Mouse (Mus musculus) bone marrow, adult 2 months (tissue): ENCODE measurements at regions not wholly inside any gene's neighbourhood (a gene's known extent, or its start where the extent isn't known, plus 50 kb on each side); places are given as distances from the start of the nearest gene placed in this dataset.

Experiments
- CTCF ChIP-seq: fragments of 200-500 bp; IDR thresholded peaks from 2 replicates; pipeline ENCODE4 v1.5.1; 2011; ENCODE audit warnings: low read length, control low read depth; ENCODE audit not compliant: control insufficient read depth, insufficient read depth
- POLR2A ChIP-seq: fragments of 200-500 bp; IDR thresholded peaks from 2 replicates; pipeline ENCODE4 v1.6.1; 2011; ENCODE audit warnings: low read depth, mild to moderate bottlenecking, control low read depth, low read length, borderline replicate concordance; ENCODE audit not compliant: control insufficient read depth

DNA sequence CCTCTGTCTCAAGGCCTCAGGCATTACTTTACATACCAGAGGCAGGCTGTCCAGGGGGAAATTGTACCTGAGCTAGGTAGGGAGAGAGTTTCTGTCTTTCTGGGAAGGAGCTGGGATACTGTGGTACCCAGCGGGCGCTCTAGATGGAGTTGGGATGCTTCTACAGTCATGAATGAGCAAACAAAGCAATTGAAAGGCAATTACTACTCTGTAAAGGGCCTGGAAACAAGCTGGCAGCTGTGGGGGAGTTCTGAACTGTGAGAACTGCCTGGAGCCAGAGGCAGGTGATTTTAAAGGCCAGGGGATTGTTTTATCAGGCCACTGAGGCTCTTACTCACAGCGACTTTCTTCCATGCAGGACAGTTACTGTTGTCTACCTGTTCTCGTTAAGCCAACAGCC is 313.3 kb upstream of the Gm12728 start:
- TF ChIP-seq POLR2A, result no peak
- TF ChIP-seq CTCF, result no peak
